Mouse (Mus musculus): ENCODE results near the gene Phf23.
"Not testable (repeated sequence)": the region's sequence is repeated elsewhere in the genome, so short reads cannot be mapped to it uniquely, and the experiment has no call there.

Phf23 gene

DNA sequence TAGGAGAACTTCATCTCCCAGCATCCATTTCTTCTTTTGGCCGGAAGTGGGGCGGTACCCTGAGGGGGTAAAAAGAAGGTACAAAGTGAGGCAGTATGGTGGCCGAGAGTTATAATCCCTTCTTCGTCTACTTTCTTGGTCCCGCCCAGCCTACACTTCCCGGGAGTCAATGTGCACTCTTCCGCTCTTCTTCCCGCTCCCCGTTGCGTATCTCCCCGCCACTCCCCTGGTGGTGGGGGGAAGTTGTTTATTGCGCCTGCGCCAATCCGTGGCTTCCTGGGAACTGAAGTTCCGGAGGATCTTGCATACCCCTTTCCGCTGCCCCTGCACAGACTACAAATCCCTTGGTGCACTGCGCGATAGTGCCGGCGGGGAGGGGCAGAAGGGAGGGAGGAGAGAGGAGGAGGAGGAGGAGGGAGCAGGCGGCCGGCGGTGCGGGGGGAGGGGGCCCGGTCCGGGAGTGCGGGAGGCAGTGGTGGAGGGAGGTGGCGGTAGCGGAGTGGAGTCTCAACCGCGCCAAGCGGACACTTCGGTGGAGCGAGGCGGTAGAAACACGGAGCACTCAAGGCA lies at the start of gene Phf23:
Gene Phf23 (plus strand): TSS at position 387 of the 570 bp plus-strand sequence.
- peak; percentile 95 for DNase-seq

DNA sequence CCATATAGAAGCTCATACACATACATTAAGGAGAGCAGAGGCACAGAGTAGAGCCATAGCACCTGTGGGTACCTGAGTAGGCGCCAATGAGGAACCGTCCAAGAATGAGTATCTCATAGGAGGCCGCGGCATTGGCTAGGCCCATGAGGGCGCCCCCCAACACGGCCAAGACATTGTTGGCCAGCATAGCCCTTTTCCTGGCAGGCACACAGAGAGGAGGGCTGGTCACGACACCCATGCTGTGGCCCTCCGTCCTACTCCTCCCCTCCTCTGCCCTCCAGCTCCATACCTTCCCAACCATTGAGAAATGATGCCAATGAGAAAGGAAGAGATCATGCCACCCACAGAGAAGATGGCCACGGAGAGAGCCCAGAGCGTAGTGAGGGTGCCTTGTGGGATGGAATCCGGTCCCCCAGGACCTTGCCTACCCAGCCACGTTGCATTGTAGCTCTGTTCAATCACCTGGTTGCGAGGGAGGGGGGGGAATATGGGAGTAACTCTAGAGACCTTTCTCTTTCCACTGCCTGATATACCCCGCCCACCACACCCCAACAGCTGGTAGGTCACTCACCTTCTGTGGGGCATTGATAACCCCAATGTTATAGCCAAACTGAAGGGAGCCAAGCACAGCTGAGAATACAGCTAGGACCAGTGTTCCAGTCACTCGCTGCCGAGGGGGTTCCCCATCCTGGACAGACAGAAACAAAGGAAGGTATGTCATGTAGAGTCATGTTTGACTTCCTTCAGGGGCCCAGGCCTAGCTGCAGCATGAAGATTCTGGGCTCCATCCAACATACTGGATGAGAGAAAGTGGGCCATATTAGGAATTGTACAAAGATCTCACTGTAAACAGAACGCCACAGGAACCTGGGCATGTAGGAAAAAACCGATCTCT lies 49.3 kb upstream of the Phf23 start:
- DNase-seq = no peak

DNA sequence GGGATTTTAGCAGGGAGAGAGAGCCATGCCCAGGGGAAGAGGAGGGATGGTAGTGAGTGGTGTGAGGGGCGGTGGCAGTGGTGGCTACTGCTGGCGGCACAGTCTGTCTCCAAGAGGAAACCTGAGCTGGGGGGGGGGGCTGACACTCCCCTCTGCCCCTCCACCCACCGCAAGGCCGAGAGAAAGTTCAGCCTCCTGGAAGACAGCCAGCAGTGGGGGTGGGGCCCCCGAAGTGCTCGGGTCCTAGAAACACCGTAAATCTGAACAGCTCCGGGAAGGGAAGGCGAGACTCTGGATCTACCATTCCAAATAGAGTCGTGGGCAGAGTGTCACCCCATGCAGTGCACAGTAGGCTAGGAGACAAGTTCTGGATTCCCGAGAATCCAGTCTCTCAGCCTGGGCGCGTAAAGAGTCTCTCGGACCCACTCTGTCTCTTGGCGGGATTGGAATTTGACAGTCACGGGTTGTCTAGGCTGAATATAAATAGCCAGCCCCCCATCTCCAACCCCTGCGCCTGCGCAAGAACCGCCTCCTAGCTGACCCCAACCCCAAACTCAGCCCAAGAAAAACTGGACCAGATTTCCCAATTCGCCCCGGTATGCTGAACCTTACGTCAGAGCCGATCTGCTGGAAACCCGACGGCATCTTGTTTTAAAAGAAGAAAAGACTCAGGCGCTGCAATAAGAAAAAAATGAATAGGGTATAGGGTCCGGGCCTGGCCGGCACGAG lies 48.1 kb upstream of the Phf23 start:
- DNase-seq = no peak

DNA sequence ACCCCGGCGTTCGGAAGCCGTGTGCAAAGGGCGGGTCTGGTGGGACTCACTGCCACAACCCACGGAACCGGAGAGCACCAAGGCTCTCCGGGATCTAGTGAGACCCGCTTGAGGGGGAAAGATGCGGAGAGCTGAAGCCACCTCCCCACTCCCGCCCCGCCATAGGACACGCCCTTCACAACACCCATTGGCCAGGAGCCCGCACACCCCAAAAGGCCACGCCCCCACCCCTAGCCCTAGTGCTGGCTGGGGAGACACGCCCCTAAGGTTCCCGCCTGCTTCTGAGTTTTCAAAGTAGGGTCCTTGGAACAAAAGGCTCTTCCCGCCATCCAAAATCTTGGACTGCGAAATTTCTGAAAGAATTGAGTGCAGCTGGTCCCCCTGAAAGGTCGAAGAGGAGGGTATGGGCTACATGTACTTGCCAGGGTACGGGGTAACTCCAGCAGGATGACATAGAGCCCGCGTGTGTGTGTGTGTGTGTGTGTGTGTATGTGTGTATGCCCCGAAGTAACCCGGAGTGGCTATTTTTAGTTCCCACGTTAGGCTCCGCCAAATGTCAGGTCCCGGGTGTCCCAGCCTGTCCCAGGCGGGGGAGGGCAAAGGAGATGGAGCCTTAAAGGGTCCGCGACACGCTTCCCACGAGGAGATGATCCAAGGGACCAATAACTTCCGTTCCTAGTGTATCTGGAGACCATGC lies 47.4 kb upstream of the Phf23 start, which contains the start of gene Slc2a4:
Gene Slc2a4 (minus strand): TSS at position 123 of the 697 bp plus-strand sequence.
- peak; percentile 98 for DNase-seq

DNA sequence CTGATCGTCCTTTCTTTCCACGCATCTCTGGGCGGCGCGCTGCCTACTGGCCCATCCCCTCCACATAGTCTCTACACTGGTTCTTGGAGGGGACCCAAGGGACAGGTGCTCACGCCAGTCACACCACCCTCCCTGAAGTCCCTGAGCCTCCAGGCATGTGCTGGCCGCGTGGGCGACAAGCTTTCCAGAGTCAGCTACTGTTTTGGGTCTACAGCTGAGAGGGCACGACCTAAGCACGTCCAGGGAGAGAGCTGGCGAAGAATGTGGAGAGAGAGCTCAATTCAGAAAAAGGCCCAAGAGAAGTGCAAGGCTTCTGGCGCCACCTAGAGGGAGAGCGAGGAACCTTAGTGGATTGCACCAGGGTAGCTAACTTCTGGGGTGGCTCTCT lies 46.8 kb upstream of the Phf23 start:
- peak; percentile 93 for DNase-seq

DNA sequence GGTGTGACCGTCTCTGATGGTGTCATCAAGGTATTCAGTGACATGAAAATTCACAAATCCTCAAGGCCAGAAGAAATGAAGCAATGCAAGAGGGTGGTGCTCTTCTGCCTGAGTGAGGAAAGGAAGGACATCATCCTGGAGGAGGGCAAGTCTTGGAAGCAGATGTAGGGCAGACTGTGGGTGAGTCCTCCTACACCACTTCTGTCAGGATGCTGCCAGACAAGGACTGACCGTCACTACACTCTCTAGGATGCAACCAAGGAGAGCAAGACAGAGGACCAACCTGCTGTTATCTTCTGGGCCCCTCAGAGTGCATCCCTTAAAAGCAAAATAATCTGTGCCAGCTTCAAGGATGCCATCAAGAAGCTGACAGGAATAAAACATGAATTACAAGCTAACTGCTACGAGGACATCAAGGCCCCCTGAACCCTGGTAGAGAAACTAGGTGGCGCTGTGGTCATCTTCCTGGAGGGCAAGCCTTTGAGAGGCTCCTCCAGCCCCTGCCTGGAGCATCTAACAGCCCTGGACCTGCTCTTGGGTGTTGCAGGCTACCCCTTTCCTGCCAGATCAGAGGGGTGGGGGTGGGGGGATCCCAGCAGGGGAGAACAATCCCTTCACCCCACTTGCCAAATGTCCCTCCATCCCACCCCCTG lies 44.6 kb upstream of the Phf23 start:
- DNase-seq = peak; percentile 63

DNA sequence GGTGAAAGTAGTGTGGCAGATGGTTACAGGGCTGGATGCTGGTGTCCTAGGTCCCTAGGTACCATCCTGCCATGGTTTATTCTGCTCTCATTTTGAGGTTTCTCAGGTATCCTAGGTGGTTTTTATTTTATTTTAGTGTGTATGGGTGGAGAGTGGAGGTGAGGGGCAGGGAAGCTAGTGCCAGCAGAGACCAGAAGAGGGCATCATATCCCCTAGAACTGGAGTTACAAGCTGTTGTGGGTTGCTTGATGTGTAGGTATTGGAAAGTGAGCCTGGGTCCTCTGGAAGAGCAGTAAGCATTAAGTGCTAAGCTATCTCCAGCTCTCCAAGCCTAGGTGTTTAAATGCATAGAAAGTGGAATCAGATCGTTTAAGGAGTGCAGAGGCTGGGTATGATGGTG lies 43.3 kb upstream of the Phf23 start:
- DNase-seq = no peak

DNA sequence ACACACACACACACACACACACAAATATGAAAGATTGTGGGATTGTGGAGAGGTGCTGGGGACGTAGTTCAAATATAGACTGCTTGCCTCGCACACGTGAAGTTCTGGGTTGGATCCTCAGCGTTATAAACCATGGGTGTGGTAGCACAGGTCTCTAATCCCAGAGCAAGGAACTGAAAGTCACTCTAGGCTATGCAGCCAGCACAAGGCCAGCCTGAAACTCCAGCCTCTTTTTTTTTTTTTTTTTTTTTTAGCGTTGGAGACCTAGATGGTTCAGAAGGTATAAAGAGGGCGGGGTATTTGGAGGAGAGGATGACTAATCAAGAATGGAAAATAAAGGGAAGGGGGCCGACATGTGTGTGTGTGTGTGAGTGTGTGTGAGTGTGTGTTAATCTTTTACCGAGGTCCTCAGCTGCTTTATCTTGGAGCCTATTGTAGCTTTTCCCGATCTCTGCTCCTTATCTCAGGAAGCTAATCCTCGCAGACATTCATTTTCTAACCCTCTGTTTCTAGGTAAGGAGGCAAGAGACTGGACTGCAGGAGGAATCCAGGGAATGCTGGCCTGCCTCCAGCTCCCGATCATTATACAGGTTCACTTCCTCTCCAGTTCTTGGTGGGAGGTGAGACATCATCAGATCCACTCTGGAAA lies 42.2 kb upstream of the Phf23 start:
- DNase-seq = no peak

DNA sequence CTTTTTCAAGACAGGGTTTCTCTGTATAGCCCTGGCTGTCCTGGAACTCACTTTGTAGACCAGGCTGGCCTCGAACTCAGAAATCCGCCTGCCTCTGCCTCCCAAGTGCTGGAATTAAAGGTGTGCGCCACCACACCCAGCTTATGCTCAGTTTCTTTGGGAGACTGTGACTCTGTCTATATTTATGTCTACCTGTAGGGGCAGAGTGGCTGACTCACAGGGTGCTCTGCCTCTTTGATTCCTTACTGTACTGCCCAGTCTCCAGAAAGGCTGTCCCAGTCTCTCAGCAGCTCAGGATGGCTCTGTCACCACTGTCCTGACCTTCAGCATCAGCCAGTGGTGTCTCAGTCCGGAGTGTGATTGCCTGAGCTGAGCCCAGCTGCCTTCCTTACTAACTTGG lies 40.0 kb upstream of the Phf23 start:
- DNase-seq = not testable (repeated sequence)

DNA sequence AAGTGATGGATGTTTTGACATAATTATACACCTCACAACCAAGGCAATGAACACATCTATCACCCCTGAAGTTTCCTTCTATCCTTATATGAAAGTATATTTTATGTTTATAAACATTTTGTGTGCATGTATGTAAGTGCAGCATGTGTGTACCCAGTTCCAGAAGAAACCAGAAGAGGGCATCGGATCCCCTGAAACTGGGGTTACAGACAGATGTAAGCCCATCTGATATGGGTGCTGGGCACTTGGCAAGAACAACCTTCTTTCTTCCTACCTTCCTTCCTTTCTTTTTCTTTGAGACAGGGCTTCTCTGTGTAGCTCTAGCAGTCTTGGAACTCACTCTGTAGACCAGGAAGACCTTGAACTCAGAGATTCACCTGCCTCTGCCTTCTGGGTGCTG lies 39.4 kb upstream of the Phf23 start:
- DNase-seq = no peak

DNA sequence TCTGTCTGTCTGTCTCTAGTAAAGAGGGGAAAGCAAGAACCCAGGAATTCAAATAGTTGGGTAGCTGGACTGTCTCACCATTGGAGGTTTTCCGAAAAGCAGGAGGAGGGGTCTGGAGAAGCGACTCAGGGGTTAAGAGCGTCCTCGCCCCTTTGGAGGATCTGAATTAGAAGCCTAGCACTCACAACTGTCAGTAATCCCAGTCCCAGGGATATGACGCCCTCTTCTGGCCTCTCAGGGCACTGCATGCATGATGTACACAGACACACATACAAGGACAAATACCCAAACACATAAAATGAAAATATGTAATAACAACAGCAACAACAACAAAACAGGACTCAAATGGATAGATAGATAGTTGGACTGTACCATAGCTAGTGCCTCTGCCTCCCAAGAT lies 35.0 kb upstream of the Phf23 start:
- peak; percentile 57 for DNase-seq

DNA sequence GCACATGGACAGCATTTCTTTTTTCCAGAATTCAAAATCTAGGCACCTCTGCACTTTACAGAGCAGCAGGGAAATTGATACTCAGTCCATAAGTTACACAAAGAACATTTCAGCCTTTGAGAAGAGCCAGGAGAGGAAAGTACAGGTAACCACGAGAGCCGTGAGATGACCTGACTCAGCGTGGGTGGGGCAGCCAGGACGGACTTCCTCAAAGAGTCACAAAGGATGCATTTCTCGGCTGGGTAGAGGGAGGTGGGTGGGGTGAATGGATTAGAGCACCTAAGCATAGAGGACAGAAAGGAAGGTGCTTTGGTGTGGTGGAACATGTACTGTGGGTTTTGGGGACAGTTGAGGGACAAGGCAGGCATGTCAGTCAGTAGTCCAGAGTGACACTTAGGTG lies 33.7 kb upstream of the Phf23 start:
- DNase-seq = no peak

DNA sequence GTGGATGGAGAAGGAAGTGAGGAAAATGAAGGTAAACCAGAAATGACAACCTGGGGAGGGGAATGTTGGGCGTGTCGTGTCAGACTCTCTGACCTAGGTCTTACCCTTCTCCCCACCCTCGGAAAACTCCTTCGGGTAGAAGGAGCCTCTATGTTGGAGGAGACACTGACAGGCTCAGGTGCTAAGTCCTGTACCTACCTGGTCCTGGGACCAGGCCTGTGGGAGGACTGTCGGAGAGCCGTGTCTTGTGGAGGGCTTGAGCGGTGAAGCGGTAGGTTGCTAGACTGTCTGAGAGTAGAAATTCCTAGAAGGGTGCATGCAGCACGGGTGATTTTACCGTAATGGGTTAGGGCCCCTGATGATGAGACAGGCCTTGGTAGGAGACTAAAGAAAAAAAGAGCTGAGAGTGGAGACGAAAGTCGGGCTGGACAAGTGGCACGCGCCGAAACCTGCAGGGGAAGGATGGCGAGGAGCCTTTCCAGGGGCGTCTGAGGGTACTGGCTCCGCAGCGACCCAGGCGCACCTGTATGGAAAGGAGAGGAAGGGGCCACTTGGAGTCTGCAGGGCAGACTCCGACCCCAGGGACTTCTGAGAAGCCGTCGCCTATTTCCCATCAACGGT lies 30.8 kb upstream of the Phf23 start, which contains the start of gene Cldn7:
Gene Cldn7 (plus strand): TSS at position 130 of the 621 bp plus-strand sequence.
- no peak for DNase-seq

DNA sequence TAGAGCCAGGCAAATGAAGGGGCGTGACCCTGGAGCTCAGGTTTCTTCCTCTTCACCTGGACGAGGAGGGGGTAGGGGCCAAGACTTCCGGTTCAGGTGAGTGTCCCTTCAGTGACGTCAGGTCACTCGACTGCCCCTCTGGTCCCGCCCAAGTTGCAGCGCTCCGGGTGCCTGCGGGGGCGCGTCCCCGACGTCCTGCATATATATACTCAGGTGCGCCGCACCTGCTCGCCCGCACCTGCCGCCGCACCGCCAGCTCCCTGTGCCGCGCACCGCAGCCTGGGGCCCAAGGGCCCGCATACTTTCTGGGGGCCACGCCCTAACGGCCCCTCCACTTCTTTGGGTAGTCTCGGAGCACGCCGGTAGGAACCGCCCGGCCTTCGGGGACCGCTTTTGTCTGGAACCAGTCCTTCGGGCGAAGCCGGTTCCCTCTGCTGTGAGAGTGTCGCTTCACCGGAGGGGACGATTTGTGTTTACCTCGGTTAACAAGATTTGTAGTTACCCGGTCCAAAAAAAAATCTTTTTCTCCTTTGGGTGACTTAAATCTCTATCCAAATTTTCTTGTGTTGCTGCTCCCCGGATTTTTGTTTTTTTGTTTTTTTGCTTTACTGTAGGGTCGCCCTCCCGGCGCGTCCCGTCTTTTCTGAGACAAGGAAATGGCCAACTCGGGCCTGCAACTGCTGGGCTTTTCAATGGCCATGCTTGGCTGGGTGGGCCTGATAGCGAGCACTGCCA lies 30.1 kb upstream of the Phf23 start:
- DNase-seq = peak; percentile 29

DNA sequence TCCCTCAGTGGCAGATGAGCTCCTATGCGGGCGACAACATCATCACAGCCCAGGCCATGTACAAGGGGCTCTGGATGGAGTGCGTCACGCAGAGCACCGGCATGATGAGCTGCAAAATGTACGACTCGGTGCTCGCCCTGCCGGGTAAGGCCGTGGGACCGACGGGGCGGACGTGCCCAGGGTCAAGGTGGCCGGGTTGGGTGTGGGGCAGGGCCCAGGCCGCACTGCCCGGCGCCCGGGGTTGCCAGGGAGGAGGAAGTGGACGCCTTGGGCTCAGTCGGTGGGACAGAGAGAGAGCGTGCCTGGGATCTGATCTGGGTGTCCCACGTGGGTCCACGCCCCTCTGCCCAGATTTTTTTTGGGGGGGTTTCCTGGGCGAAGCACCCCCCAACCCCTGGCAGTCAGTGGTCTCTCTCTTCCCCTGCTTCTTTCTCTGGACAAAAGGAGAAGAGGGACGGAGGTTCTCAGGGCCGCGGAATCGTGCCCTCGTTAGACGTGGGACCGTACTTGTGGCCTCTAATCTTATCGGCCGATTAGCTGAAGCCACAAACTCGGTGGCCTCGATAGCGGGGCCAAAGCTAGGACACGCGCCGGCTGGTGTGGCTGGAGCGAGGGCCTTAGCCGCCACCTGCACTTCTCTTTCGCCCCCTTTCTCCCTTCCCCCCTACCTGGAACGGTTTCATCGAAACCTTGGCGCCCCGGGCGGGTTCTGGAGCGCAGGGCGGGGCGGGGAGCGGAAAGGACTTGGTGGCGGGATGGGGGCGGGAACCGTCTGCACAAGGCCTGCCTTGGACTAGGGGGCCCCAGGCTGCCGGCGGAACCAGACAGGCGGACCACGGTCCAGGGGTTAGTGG lies 29.3 kb upstream of the Phf23 start:
- peak; percentile 43 for DNase-seq

DNA sequence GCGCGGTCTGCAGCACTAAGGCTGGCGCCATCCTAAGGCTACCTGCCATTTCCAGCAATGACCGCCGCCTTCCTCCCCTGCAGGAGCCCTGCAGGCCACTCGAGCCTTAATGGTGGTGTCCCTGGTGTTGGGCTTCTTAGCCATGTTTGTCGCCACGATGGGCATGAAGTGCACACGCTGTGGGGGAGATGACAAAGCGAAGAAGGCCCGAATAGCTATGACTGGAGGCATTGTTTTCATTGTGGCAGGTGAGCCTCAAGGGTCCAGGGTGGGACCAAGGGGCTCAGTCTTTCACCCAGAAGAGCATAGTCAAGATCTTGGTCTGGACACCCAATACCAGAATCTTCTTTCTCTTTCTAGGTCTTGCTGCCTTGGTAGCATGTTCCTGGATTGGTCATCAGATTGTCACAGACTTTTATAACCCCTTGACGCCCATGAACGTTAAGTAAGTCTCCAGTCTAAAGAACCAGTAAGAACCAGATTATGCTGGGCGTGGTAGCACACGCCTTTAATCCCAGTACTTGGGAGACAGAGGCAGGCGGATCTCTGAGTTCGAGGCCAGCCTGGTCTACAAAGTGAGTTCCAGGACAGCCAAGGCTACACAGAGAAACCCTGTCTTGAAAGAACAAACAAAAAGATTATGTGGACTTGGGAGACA lies 28.6 kb upstream of the Phf23 start:
- no peak for DNase-seq

DNA sequence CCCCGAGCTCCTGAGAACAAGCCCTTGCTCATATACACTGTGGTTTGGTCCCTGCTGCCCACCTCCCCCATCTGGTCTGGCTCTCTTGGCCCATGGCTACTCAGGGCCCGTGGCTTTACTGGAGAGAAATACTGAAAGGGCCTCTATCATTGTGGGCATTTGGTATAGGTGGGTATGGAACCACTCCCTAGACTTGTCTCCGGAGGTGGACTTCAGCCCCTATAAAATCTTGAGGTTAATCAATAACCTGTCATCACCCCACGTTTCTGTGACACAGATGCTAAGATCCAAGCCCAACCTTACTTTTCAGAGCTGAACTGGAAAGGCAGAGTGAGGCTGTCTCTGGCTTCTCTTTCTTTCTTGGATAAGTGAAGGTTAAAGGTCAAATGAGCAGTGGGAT lies 26.8 kb upstream of the Phf23 start:
- no peak for DNase-seq

DNA sequence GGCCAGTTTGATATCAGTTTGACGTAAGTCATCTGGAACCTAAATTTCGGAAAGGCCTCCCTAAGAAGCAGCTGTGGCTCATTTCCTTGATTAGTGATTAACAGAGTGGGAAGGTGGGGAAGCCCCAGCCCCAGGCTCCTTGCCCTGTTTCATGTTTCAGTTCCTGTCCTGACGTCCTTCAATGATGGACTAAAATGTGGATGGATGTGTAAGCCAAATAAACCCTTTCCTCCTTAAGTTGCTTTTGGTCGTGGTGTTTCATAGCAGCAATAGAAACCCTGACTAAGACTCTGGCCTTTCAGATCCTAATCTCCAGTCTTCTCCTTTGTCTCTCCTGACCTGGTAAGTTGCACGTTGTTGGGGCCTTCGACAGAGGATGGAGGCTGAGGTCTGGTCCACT lies 25.4 kb upstream of the Phf23 start:
- no peak for DNase-seq

DNA sequence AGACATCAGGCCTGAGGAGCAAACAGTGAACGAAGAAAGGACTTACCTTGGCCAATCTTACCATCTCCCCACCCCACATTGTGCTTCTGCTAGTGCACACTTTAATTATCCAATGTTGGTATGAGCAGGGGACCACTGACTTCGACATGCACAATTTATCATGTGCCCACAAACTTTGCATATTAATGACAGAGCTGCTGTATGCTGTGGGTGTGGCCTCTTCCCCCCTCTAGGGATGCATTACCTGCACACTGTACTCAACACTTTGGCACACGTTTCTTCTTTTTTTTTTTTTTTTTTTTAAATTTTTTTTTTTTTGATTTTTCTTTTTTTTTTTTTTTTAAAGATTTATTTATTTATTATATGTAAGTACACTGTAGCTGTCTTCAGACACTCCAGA lies 24.8 kb upstream of the Phf23 start:
- no peak for DNase-seq
